In genomic region chr3:127109413-127109812, GRCm38 (mm10) we compare ENCODE assay signal across 22 mouse cellular contexts.
DNase-seq lines count a peak whose midpoint lies in the region; ATAC-seq and TF ChIP-seq lines count a peak whose summit lies in the region.
"Had no signal": no experiment of that assay in that cellular context is flagged by ENCODE, and none has a peak within 500 bp of the region (broad histone marks: within the 10 kb centered on the region; RNA-seq: fewer than 3 reads in every experiment).

No protein-coding gene starts in this region.

- no peak for TF ChIP-seq EP300 in stomach, postnatal 0 days (optimal IDR thresholded peaks at IDR 0.05)

- no peak overlapping the region for H3K4me2 ChIP-seq in stomach, embryonic 14.5 days (replicated peaks; ENCODE audit: low read depth, low read length)
- no peak overlapping the region for H3K4me2 ChIP-seq in stomach, postnatal 0 days (replicated peaks; ENCODE audit: low read depth)
- H3K4me2 ChIP-seq in stomach, embryonic 16.5 days (ENCODE audit: low read depth, low read length) = peak overlapping the region; percentile 5; the same call in 1 of the 2 replicates
- H3K4me2 ChIP-seq: forebrain, embryonic 15.5 days; heart, embryonic 12.5 days; neural tube, embryonic 15.5 days had no signal

- TF ChIP-seq CTCF in stomach, postnatal 0 days (IDR thresholded peaks at IDR 0.05; ENCODE audit: low read depth) = no peak

- H3K27me3 ChIP-seq in stomach, embryonic 14.5 days (ENCODE audit: control insufficient read depth, insufficient read depth, low read length) = no peaks in the 10 kb centered on the region
- no peaks in the 10 kb centered on the region for H3K27me3 ChIP-seq in stomach, postnatal 0 days (ENCODE audit: control insufficient read depth, insufficient read depth, low read length)
- no peaks in the 10 kb centered on the region for H3K27me3 ChIP-seq in stomach, embryonic 16.5 days (ENCODE audit: control insufficient read depth, insufficient read depth, low read length)
- H3K27me3 ChIP-seq: forebrain, embryonic 15.5 days; heart, embryonic 12.5 days; neural tube, embryonic 15.5 days had no signal

- H3K36me3 ChIP-seq in stomach, embryonic 14.5 days (ENCODE audit: control insufficient read depth, insufficient read depth, low read length) = no peaks in the 10 kb centered on the region
- no peaks in the 10 kb centered on the region for H3K36me3 ChIP-seq in stomach, postnatal 0 days (ENCODE audit: control insufficient read depth, insufficient read depth, low read length)
- H3K36me3 ChIP-seq in stomach, embryonic 16.5 days (ENCODE audit: control insufficient read depth, insufficient read depth, low read length) = no peaks in the 10 kb centered on the region
- H3K36me3 ChIP-seq: forebrain, embryonic 15.5 days; heart, embryonic 12.5 days; midbrain, embryonic 10.5 days; neural tube, embryonic 15.5 days had no signal

- 0 out of 2 replicates have a peak overlapping the region, but pooled peaks have one; percentile 44 for H3K27ac ChIP-seq in stomach, embryonic 14.5 days (ENCODE audit: low read length)
- no peak overlapping the region for H3K27ac ChIP-seq in stomach, postnatal 0 days (replicated peaks)
- H3K27ac ChIP-seq in stomach, embryonic 16.5 days (ENCODE audit: low read length) = 0 out of 2 replicates have a peak overlapping the region, but pooled peaks have one; percentile 27
- H3K27ac ChIP-seq: forebrain, embryonic 15.5 days; hindbrain, postnatal 0 days; midbrain, embryonic 10.5 days; neural tube, embryonic 15.5 days had no signal

- H3K9ac ChIP-seq in stomach, embryonic 14.5 days (replicated peaks; ENCODE audit: low read depth, low read length) = no peak overlapping the region
- no peak overlapping the region for H3K9ac ChIP-seq in stomach, postnatal 0 days (ENCODE audit: low read length)
- no peak overlapping the region for H3K9ac ChIP-seq in stomach, embryonic 16.5 days (ENCODE audit: low read length)
- H3K9ac ChIP-seq: forebrain, embryonic 15.5 days; heart, embryonic 12.5 days; neural tube, embryonic 15.5 days had no signal

- H3K9me3 ChIP-seq in stomach, embryonic 14.5 days (ENCODE audit: control insufficient read depth, low read depth, low read length) = no peaks in the 10 kb centered on the region
- H3K9me3 ChIP-seq in stomach, postnatal 0 days (ENCODE audit: control insufficient read depth, low read length) = no peaks in the 10 kb centered on the region
- no peaks in the 10 kb centered on the region for H3K9me3 ChIP-seq in stomach, embryonic 16.5 days (replicated peaks; ENCODE audit: control insufficient read depth, low read length)
- H3K9me3 ChIP-seq: forebrain, embryonic 15.5 days; heart, embryonic 12.5 days; neural tube, embryonic 15.5 days had no signal

- ATAC-seq in stomach, embryonic 14.5 days (ENCODE audit: insufficient number of reproducible peaks, insufficient read depth, low FRiP score, low read depth) = no peak
- no peak for ATAC-seq in stomach, postnatal 0 days (ENCODE audit: low FRiP score, low TSS enrichment)
- ATAC-seq in stomach, embryonic 16.5 days (ENCODE audit: insufficient read depth, low FRiP score) = no peak
- ATAC-seq: forebrain, embryonic 15.5 days; hindbrain, postnatal 0 days; intestine, embryonic 16.5 days; midbrain, embryonic 16.5 days had no signal

- DNase-seq in cerebellum, adult 9-10 months = peak; percentile 64
- no peak for DNase-seq in cerebellum, adult 11 months
- DNase-seq in stomach, postnatal 0 days (ENCODE audit: low spot score) = no peak
- DNase-seq in forelimb bud, embryonic 11.5 days (ENCODE audit: low read depth, low spot score) = peak; percentile 19
- no peak for DNase-seq in kidney, postnatal 14 days
- no peak for DNase-seq in urinary bladder, postnatal 10 days (ENCODE audit: low spot score)
- DNase-seq: adrenal gland, adult 2 months; cerebellum, postnatal 36 days; gastrocnemius, postnatal 14 days; heart, adult 11 months; heart, postnatal 10 days; kidney, postnatal 36 days; thymus, postnatal 14 days had no signal

- H3K4me3 ChIP-seq in stomach, embryonic 14.5 days (ENCODE audit: low read depth, low read length) = no peak overlapping the region
- no peak overlapping the region for H3K4me3 ChIP-seq in stomach, postnatal 0 days (ENCODE audit: low read depth, low read length)
- H3K4me3 ChIP-seq in stomach, embryonic 16.5 days (replicated peaks; ENCODE audit: low read length) = no peak overlapping the region
- H3K4me3 ChIP-seq: forebrain, embryonic 15.5 days; heart, embryonic 12.5 days; midbrain, embryonic 10.5 days; neural tube, embryonic 15.5 days had no signal

- 66% methylated on average over 3 of the region's 3 CpGs for WGBS in stomach, embryonic 14.5 days
- WGBS in stomach, postnatal 0 days = 62% methylated on average over 3 of the region's 3 CpGs
- 57% methylated on average over 3 of the region's 3 CpGs for WGBS in stomach, embryonic 16.5 days

- no peaks in the 10 kb centered on the region for H3K4me1 ChIP-seq in stomach, embryonic 14.5 days (ENCODE audit: control insufficient read depth, insufficient read depth, low read length)
- H3K4me1 ChIP-seq in stomach, postnatal 0 days (replicated peaks; ENCODE audit: control insufficient read depth, insufficient read depth) = no peaks in the 10 kb centered on the region
- H3K4me1 ChIP-seq in stomach, embryonic 16.5 days (ENCODE audit: control insufficient read depth, insufficient read depth, low read length) = no peaks in the 10 kb centered on the region
- H3K4me1 ChIP-seq: heart, embryonic 12.5 days; midbrain, embryonic 10.5 days had no signal

Comparison
In these comparisons a context has a peak if more than half of its experiments do, and no peak if none do; other contexts are left out.
1. DNase-seq: peak in cerebellum, adult 9-10 months (single experiment) and forelimb bud, embryonic 11.5 days (single experiment); none in cerebellum, adult 11 months (single experiment), stomach, postnatal 0 days (single experiment), kidney, postnatal 14 days (single experiment) and urinary bladder, postnatal 10 days (single experiment).